Mouse (Mus musculus) hindbrain, embryonic 10.5 days (tissue): Measurements from ENCODE around the gene Rab44. TPM values are rescaled to one million over a fixed set of nuclear protein-coding genes. Genes with fewer than 3 reads are reported as not detected.
"Not testable (repeated sequence)": the region's sequence is repeated elsewhere in the genome, so short reads cannot be mapped to it uniquely, and the experiment has no call there.

Experiments
- DNase-seq: peaks from one replicate; pipeline ENCODE4 v3.0.0-alpha.2; 2017; ENCODE audit warnings: low spot score
- H3K27ac ChIP-seq: fragments of 300-500 bp; sonication (generic); 2 replicates; pipeline ENCODE4 v1.5.1; 2016; ENCODE audit warnings: mild to moderate bottlenecking, moderate library complexity
- H3K27me3 ChIP-seq: fragments of 300-500 bp; sonication (generic); 2 replicates; pipeline ENCODE4 v1.6.1; 2016; ENCODE audit warnings: mild to moderate bottlenecking; ENCODE audit not compliant: poor library complexity, insufficient read depth, severe bottlenecking
- H3K36me3 ChIP-seq: fragments of 300-500 bp; sonication (generic); 2 replicates; pipeline ENCODE4 v1.6.1; 2016; ENCODE audit warnings: mild to moderate bottlenecking, moderate library complexity
- H3K4me1 ChIP-seq: fragments of 300-500 bp; sonication (generic); replicated peaks from 2 replicates; pipeline ENCODE4 v1.6.1; 2016; ENCODE audit warnings: mild to moderate bottlenecking
- H3K4me3 ChIP-seq: fragments of 300-500 bp; sonication (generic); 2 replicates; pipeline ENCODE4 v1.5.1; 2016; ENCODE audit warnings: mild to moderate bottlenecking, moderate library complexity
- H3K9me3 ChIP-seq: fragments of 300-500 bp; sonication (generic); 2 replicates; pipeline ENCODE4 v1.6.1; 2016; ENCODE audit warnings: mild to moderate bottlenecking, moderate library complexity
- WGBS: fragments of 180-500 bp; shearing (Covaris S2); methylation state at CpG from one replicate; pipeline ENCODE4 v1.1.7; 2016; 5-methylcytosine and 5-hydroxymethylcytosine counted together
- polyA plus RNA-seq: library from polyadenylated mRNA; unstranded; fragments of >200 nt; fragmentation: Nextera tagmentation; extraction: Ambion mirVana; gene quantifications from 2 replicates; pipeline ENCODE4 v1.2.1, GENCODE M21; 2016

Rab44 gene
- 0.04 TPM in 1 of 2 replicates, not detected in the other for polyA plus RNA-seq

- Histone ChIP-seq H3K27ac (no peak within 1 kb of the TSS), H3K9me3 (0 out of 2 replicates have a peak, but pooled peaks cover 2% of the 10 kb centered on the region), H3K4me3 (no peak within 1 kb of the TSS), H3K27me3 (no peaks in the 10 kb centered on the region), H3K4me1 (no peaks in the 10 kb centered on the region), H3K36me3 (no peaks in the 10 kb centered on the region)
- no peak for DNase-seq
- WGBS = 92% methylated on average over 13 of the region's 13 CpGs
Observed at GRCm38 (mm10) chr17:29113591-29114352, at the start of gene Rab44. Gene Rab44, plus strand, starts transcription at chr17:29114145.

- DNase-seq = no peak
- WGBS = 79% methylated on average over 21 of the region's 21 CpGs
- H3K4me1 ChIP-seq = peaks cover 46% of the 10 kb centered on the region
- H3K27me3 ChIP-seq = no peaks in the 10 kb centered on the region
- peak overlapping the region; percentile 35; the same call in 1 of the 2 replicates for H3K27ac ChIP-seq
- H3K36me3 ChIP-seq = no peaks in the 10 kb centered on the region
- no peaks in the 10 kb centered on the region for H3K9me3 ChIP-seq
- no peak overlapping the region for H3K4me3 ChIP-seq
Observed at GRCm38 (mm10) chr17:29065245-29065940, 48.6 kb upstream of the Rab44 start.

- Histone ChIP-seq H3K4me3 (no peak overlapping the region), H3K27me3 (no peaks in the 10 kb centered on the region), H3K9me3 (no peaks in the 10 kb centered on the region), H3K4me1 (peaks cover 48% of the 10 kb centered on the region), H3K36me3 (no peaks in the 10 kb centered on the region), H3K27ac (no peak overlapping the region)
- WGBS = 88% methylated on average over 3 of the region's 3 CpGs
- DNase-seq = no peak
Observed at GRCm38 (mm10) chr17:29065971-29066370, 48.0 kb upstream of the Rab44 start.

- not testable (repeated sequence) for H3K4me3 ChIP-seq
Observed at GRCm38 (mm10) chr17:29067416-29067815, 46.5 kb upstream of the Rab44 start.

GRCm38 (mm10) chr17:29067847-29068246, 46.1 kb upstream of the Rab44 start:
- Histone ChIP-seq H3K4me1 (peaks cover 53% of the 10 kb centered on the region), H3K36me3 (no peaks in the 10 kb centered on the region), H3K4me3 (no peak overlapping the region), H3K9me3 (no peaks in the 10 kb centered on the region), H3K27ac (no peak overlapping the region), H3K27me3 (peaks cover 3% of the 10 kb centered on the region; the same call in 1 of the 2 replicates)
- 45% methylated on average over 5 of the region's 5 CpGs for WGBS
- DNase-seq = no peak

More at GRCm38 (mm10) chr17:29067416-29067815, 46.5 kb upstream of the Rab44 start:
- H3K9me3 ChIP-seq, H3K27me3 ChIP-seq, DNase-seq, H3K27ac ChIP-seq, H3K36me3 ChIP-seq: not testable (repeated sequence)
- H3K4me1 ChIP-seq = peaks cover 53% of the 10 kb centered on the region
- 90% methylated on average over 3 of the region's 3 CpGs for WGBS

- Histone ChIP-seq H3K27ac (peak overlapping the region; percentile 62; the same call in 1 of the 2 replicates), H3K9me3 (no peaks in the 10 kb centered on the region), H3K4me3 (no peak overlapping the region), H3K4me1 (peaks cover 51% of the 10 kb centered on the region), H3K27me3 (peaks cover 10% of the 10 kb centered on the region; the same call in 1 of the 2 replicates), H3K36me3 (no peaks in the 10 kb centered on the region)
- no peak for DNase-seq
- 65% methylated on average over 10 of the region's 10 CpGs for WGBS
Observed at GRCm38 (mm10) chr17:29069063-29069462, 44.9 kb upstream of the Rab44 start.

GRCm38 (mm10) chr17:29071820-29072219, 42.1 kb upstream of the Rab44 start:
- Histone ChIP-seq H3K27ac (0 out of 2 replicates have a peak overlapping the region, but pooled peaks have one; percentile 23), H3K9me3 (no peaks in the 10 kb centered on the region), H3K4me3 (no peak overlapping the region), H3K4me1 (peaks cover 44% of the 10 kb centered on the region), H3K27me3 (peaks cover 10% of the 10 kb centered on the region; the same call in 1 of the 2 replicates), H3K36me3 (no peaks in the 10 kb centered on the region)
- DNase-seq = no peak
- 78% methylated on average over 5 of the region's 5 CpGs for WGBS

- Histone ChIP-seq H3K9me3 (no peaks in the 10 kb centered on the region), H3K4me3 (0 out of 2 replicates have a peak overlapping the region, but pooled peaks have one; percentile 9), H3K27ac (peak overlapping the region; percentile 35; the same call in 1 of the 2 replicates), H3K27me3 (peaks cover 15% of the 10 kb centered on the region; the same call in 1 of the 2 replicates), H3K36me3 (no peaks in the 10 kb centered on the region), H3K4me1 (peaks cover 45% of the 10 kb centered on the region)
- no peak for DNase-seq
- WGBS = 27% methylated on average over 11 of the region's 11 CpGs
Observed at GRCm38 (mm10) chr17:29072701-29073307, 41.1 kb upstream of the Rab44 start.

GRCm38 (mm10) chr17:29073313-29073712, 40.6 kb upstream of the Rab44 start:
- WGBS = 69% methylated on average over 5 of the region's 5 CpGs
- H3K36me3 ChIP-seq = no peaks in the 10 kb centered on the region
- peaks cover 19% of the 10 kb centered on the region; the same call in 1 of the 2 replicates for H3K27me3 ChIP-seq
- H3K27ac ChIP-seq = 0 out of 2 replicates have a peak overlapping the region, but pooled peaks have one; percentile 35
- DNase-seq = no peak
- 0 out of 2 replicates have a peak overlapping the region, but pooled peaks have one; percentile 9 for H3K4me3 ChIP-seq
- H3K9me3 ChIP-seq = no peaks in the 10 kb centered on the region
- H3K4me1 ChIP-seq = peaks cover 50% of the 10 kb centered on the region

- no peak for DNase-seq
- Histone ChIP-seq H3K4me3 (no peak overlapping the region), H3K36me3 (no peaks in the 10 kb centered on the region), H3K4me1 (peaks cover 50% of the 10 kb centered on the region), H3K9me3 (no peaks in the 10 kb centered on the region), H3K27me3 (peaks cover 27% of the 10 kb centered on the region; the same call in 1 of the 2 replicates), H3K27ac (no peak overlapping the region)
- 81% methylated on average over 13 of the region's 13 CpGs for WGBS
Observed at GRCm38 (mm10) chr17:29074085-29074484, 39.9 kb upstream of the Rab44 start.

- H3K27ac ChIP-seq = no peak overlapping the region
- H3K4me3 ChIP-seq = no peak overlapping the region
- peaks cover 49% of the 10 kb centered on the region for H3K4me1 ChIP-seq
- H3K36me3 ChIP-seq = no peaks in the 10 kb centered on the region
- no peaks in the 10 kb centered on the region for H3K9me3 ChIP-seq
- no peak for DNase-seq
- WGBS = 87% methylated on average over 8 of the region's 8 CpGs
- peaks cover 47% of the 10 kb centered on the region for H3K27me3 ChIP-seq
Observed at GRCm38 (mm10) chr17:29076235-29076634, 37.7 kb upstream of the Rab44 start.

- peak overlapping the region; percentile 67 for H3K27ac ChIP-seq
- H3K4me1 ChIP-seq = peaks cover 45% of the 10 kb centered on the region
Observed at GRCm38 (mm10) chr17:29077786-29078509, 36.0 kb upstream of the Rab44 start.

More at GRCm38 (mm10) chr17:29077786-29078509, 36.0 kb upstream of the Rab44 start:
- no peaks in the 10 kb centered on the region for H3K9me3 ChIP-seq
- H3K36me3 ChIP-seq = no peaks in the 10 kb centered on the region
- peak overlapping the region; percentile 40 for H3K4me3 ChIP-seq
- WGBS = 22% methylated on average over 14 of the region's 14 CpGs
- peaks cover 59% of the 10 kb centered on the region for H3K27me3 ChIP-seq
- DNase-seq = peak; percentile 36
